Mouse (Mus musculus): ENCODE measurements around the gene Tbc1d10a.

DNA sequence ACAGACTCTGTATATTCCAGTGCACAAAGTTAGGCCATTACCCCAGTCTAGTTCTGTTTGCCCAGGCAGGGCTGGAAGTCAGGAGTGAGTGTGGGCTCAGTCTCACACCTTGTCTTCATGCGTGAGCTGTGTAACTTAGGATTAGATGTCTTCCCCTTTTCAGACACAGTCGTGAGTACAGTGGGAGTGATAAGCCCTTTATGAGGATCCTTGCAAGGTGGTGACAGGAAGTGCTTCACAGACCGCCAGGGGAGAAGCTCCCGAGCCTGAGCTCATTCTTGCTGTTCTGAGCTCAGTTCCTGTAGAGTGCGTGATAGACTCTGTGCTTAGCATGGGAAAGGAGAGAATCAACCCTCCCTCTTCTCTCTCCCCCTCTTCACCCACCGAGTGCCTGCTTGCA is 20.0 kb downstream of the Tbc1d10a start:
- TF ChIP-seq CTCF (IDR thresholded peaks at IDR 0.05; ENCODE audit: borderline replicate concordance, extremely low read depth, insufficient read depth, insufficient read length): no peak
- TF ChIP-seq POLR2A (IDR thresholded peaks at IDR 0.05; ENCODE audit: borderline replicate concordance, extremely low read depth, insufficient read depth, insufficient read length, poor library complexity, severe bottlenecking): no peak

Data from brain, embryonic 14.5 days (tissue).